8 mouse cellular contexts compared by ENCODE assay signal in genomic region chr2:27441767-27442707, GRCm38 (mm10). TPM values are rescaled to one million over a fixed set of nuclear protein-coding genes. Genes with fewer than 3 reads are reported as not detected.
DNase-seq lines count a peak whose midpoint lies in the region; ATAC-seq and TF ChIP-seq lines count a peak whose summit lies in the region.

TSS of gene Brd3os (plus strand) at chr2:27442324.

- no peaks in the 10 kb centered on the region for H3K9me3 ChIP-seq in kidney, embryonic 14.5 days (ENCODE audit: control insufficient read depth, low read length)
- H3K9me3 ChIP-seq in limb, embryonic 15.5 days = no peaks in the 10 kb centered on the region

- H3K9ac ChIP-seq in kidney, embryonic 14.5 days (ENCODE audit: low read depth, low read length) = peak within 1 kb of the TSS; percentile 70
- H3K9ac ChIP-seq in limb, embryonic 15.5 days = peak within 1 kb of the TSS; percentile 67

- no peak within 1 kb of the TSS for H3K27ac ChIP-seq in bone marrow macrophage, adult 2 months (ENCODE audit: insufficient read depth, low read depth, low read length)
- H3K27ac ChIP-seq in embryonic fibroblast, embryonic 13.5 days (ENCODE audit: insufficient read depth, low read length) = peak within 1 kb of the TSS; percentile 12; the same call in 1 of the 2 replicates
- peak within 1 kb of the TSS; percentile 62; the same call in 1 of the 2 replicates for H3K27ac ChIP-seq in kidney, embryonic 14.5 days (ENCODE audit: low read depth, low read length)
- peak within 1 kb of the TSS; percentile 75 for H3K27ac ChIP-seq in limb, embryonic 15.5 days

- 1% methylated on average over 36 of the region's 36 CpGs for WGBS in kidney, embryonic 14.5 days
- 1% methylated on average over 36 of the region's 36 CpGs for WGBS in limb, embryonic 15.5 days

- ATAC-seq in kidney, embryonic 14.5 days (ENCODE audit: low FRiP score, low TSS enrichment) = peak; percentile 90
- peak; percentile 89 for ATAC-seq in limb, embryonic 15.5 days (ENCODE audit: insufficient number of reproducible peaks, low FRiP score, low TSS enrichment, low read depth)

- H3K27me3 ChIP-seq in kidney, embryonic 14.5 days (ENCODE audit: control insufficient read depth, insufficient read depth, low read length) = no peaks in the 10 kb centered on the region
- H3K27me3 ChIP-seq in limb, embryonic 15.5 days = no peaks in the 10 kb centered on the region

- DNase-seq in A20 (ENCODE audit: low read depth, low spot score) = peak; percentile 89
- DNase-seq in heart, adult 9 months (ENCODE audit: low spot score in 2 of 2) = peak; percentile 91 to 94
- DNase-seq in monocyte, adult 2 months (ENCODE audit: low read depth in 1 of 2, low spot score in 2 of 2) = peak; percentile 83
- DNase-seq in spleen, postnatal 36 days (ENCODE audit: low spot score in 2 of 2) = peak; percentile 74 to 83

- peaks cover 26% of the 10 kb centered on the region for H3K36me3 ChIP-seq in kidney, embryonic 14.5 days (ENCODE audit: control insufficient read depth, insufficient read depth, low read length)
- peaks cover 27% of the 10 kb centered on the region for H3K36me3 ChIP-seq in limb, embryonic 15.5 days

- no peak for TF ChIP-seq CTCF in bone marrow macrophage, adult 2 months (IDR thresholded peaks at IDR 0.05; ENCODE audit: low read depth, low read length)
- no peak for TF ChIP-seq CTCF in embryonic fibroblast, embryonic 13.5 days (IDR thresholded peaks at IDR 0.05; ENCODE audit: borderline replicate concordance, insufficient read depth, low read length)

- H3K4me3 ChIP-seq in bone marrow macrophage, adult 2 months (ENCODE audit: insufficient read depth, low read length) = peak within 1 kb of the TSS; percentile 68
- H3K4me3 ChIP-seq in embryonic fibroblast, embryonic 13.5 days (ENCODE audit: insufficient read depth, low read length) = peak within 1 kb of the TSS; percentile 68
- peak within 1 kb of the TSS; percentile 62 for H3K4me3 ChIP-seq in kidney, embryonic 14.5 days (ENCODE audit: low read length)
- peak within 1 kb of the TSS; percentile 68 for H3K4me3 ChIP-seq in limb, embryonic 15.5 days

- TF ChIP-seq POLR2A in bone marrow macrophage, adult 2 months (IDR thresholded peaks at IDR 0.05; ENCODE audit: borderline replicate concordance, low read depth, low read length) = no peak
- TF ChIP-seq POLR2A in embryonic fibroblast, embryonic 13.5 days (IDR thresholded peaks at IDR 0.05; ENCODE audit: low read depth, low read length) = peak; percentile 73

- H3K4me1 ChIP-seq in bone marrow macrophage, adult 2 months (ENCODE audit: control insufficient read depth, insufficient read depth, low read length) = peaks cover 15% of the 10 kb centered on the region
- peaks cover 4% of the 10 kb centered on the region for H3K4me1 ChIP-seq in embryonic fibroblast, embryonic 13.5 days (ENCODE audit: control insufficient read depth, insufficient read depth, low read length)
- H3K4me1 ChIP-seq in kidney, embryonic 14.5 days (ENCODE audit: control insufficient read depth, insufficient read depth, low read length) = 0 out of 2 replicates have a peak, but pooled peaks cover 4% of the 10 kb centered on the region
- peaks cover 18% of the 10 kb centered on the region for H3K4me1 ChIP-seq in limb, embryonic 15.5 days

- peak within 1 kb of the TSS; percentile 69 for H3K4me2 ChIP-seq in kidney, embryonic 14.5 days (replicated peaks; ENCODE audit: low read depth, low read length)
- peak within 1 kb of the TSS; percentile 81 for H3K4me2 ChIP-seq in limb, embryonic 15.5 days

RNA-seq across cellular contexts. Expression of gene Brd3os, which starts in this region (rescaled TPM):
- polyA plus RNA-seq in bone marrow macrophage, adult 2 months (2012; ENCODE audit: insufficient read depth, insufficient read length, missing spikeins) = 1.2 and 3.1 TPM in 2 replicates
- polyA plus RNA-seq in embryonic fibroblast, embryonic 13.5 days (2011; ENCODE audit: insufficient read length, low read depth, missing spikeins) = 9.0 and 10.0 TPM in 2 replicates
- polyA plus RNA-seq in kidney, embryonic 14.5 days (2014; fragmentation: Nextera tagmentation; extraction: Ambion mirVana) = 10.4 and 12.0 TPM in 2 replicates
- 11.8 and 12.6 TPM in 2 replicates for polyA plus RNA-seq in limb, embryonic 15.5 days (2015; fragmentation: Nextera tagmentation; extraction: Ambion mirVana)
